Mouse (Mus musculus) ovary, adult 18-20 months (tissue): ENCODE measurements around the gene Iqsec3.

Experiments
- DNase-seq: peaks from one replicate; pipeline ENCODE4 v3.0.0; 2022; ENCODE audit warnings: low spot score, mixed read lengths

The Iqsec3 gene

GRCm38 (mm10) chr6:121454549-121455494 lies 18.7 kb downstream of the Iqsec3 start:
- no peak for DNase-seq

GRCm38 (mm10) chr6:121453776-121454175 lies 19.7 kb downstream of the Iqsec3 start:
- DNase-seq: no peak

GRCm38 (mm10) chr6:121451703-121452102 lies 21.8 kb downstream of the Iqsec3 start:
- DNase-seq: no peak

GRCm38 (mm10) chr6:121440696-121441220 lies 32.7 kb downstream of the Iqsec3 start:
- no peak for DNase-seq

DNA sequence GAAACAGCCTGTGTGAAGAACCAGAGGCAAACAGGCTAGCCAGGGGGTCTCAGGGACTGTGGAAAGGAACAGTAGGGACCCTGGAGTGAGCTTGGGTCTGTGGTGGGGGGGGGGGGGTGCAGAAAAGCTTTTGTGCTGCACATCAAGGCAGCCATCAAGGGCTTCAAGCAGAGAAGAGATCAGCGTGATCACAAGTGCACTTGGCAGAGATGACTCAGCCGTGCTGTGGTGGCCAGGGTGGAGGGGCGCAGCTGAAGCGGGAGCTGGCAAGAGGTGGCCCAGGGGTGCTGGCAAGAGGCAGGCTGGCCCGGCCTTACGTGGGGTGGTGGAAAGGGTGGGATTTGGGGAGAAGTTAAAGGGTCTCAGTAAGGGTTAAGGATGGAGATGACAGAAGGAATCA lies 48.6 kb downstream of the Iqsec3 start:
- no peak for DNase-seq

GRCm38 (mm10) chr6:121424403-121424802 lies 49.1 kb downstream of the Iqsec3 start:
- no peak for DNase-seq

DNA sequence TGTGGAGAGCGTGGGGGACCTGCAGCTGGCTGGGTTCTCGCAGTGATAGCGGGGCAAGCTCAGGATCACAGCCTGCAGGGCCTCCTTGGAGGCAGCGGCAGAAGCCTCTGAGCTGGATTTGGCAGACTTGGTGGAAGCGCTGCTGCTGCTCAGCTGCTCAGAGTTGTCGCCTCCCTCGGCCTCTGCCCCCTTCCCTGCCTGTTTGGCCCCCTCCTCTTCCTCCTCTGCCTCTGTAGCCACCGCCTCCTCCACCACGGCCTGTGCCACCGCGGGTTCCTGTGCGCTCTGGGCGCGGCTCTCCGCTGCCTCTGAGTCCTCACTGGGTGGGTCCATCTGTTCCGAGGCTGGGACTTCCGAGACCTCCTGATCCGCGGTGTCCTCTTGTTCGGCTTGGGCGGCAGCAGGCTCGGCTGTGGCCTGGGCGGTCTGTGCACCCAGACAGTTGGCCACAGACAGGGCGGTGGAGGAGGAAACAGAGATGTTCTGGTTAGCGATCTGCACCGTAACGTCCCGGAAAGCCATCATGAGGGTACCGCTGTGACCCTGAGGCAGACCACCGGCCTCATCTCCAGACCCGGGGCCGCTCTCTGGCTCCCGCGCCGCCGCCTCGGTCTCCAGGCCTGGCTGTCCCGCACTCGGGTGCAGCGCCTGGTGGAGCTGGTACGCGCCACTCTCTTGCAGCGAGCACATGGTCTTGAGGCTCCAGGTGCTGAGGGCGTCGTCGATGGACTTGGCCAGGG lies 60.8 kb downstream of the Iqsec3 start:
- DNase-seq: no peak

DNA sequence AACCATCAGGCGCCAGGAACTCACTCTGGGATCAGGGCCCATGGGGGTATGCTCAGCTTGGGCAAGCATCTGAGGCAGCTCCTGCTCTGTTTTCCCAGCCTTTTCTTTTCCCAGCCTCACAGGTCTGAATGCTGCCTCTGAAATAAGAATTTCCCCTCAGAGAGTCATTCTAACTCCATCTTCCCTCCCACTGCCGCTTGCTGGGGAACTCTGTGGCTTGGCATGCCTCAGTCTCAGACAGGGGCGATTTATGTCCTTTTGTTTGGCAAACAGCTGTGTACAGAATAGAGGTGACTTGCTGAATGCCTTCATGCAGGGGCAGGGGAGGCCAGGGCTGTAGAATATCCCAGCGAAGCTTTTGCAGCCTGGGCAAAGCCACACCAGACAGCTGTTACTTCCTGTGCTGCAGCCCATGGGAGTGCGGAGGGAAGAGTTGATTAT lies 65.9 kb downstream of the Iqsec3 start:
- DNase-seq: no peak

DNA sequence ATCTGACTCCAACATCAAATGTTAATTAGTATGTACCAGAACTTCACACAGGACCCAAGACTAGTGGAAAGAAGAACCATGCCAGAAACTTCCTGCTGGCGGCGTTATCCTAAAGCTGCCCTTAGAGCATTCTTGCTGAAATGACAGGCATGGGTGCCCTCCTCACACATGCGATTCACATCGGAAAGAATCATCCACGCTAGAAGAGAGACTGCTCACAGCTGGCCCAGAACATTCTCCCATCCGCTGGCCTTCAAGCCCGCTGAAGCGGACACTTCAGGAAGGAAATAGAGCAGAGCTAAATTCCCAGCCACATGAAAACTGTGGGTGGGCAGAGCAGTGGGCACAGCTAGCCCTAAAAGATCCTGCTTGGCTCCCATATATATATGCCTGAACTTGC lies 68.2 kb downstream of the Iqsec3 start:
- no peak for DNase-seq

DNA sequence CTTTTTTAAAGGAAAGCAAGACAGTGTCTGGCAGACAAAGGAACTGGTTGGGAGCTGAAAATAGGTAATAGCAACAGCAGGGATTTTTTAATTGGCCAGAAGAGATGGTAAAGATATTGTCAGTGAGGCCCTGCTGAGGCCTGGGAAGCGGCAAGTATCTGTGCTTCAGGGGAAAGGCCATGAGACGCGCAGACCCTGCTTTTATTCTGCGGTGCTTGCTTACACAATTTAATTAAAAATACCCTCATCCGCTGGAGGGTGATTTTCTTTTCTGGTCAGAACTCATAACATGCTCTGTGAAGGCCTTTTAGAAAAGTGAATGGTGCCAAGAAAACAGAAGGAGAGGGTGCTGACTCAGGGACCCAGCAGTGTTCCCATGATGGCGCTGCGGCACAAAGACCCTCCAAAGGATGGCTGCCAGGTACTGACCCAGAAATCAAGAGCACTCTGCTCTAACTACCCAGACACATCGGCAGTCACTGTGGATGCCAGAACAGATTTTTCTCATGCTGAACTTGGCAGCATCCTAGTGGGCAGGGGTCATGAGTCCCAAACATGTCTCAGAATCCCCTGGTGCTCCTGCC lies 70.7 kb downstream of the Iqsec3 start:
- no peak for DNase-seq

GRCm38 (mm10) chr6:121401826-121402660 lies 71.4 kb downstream of the Iqsec3 start:
- no peak for DNase-seq

DNA sequence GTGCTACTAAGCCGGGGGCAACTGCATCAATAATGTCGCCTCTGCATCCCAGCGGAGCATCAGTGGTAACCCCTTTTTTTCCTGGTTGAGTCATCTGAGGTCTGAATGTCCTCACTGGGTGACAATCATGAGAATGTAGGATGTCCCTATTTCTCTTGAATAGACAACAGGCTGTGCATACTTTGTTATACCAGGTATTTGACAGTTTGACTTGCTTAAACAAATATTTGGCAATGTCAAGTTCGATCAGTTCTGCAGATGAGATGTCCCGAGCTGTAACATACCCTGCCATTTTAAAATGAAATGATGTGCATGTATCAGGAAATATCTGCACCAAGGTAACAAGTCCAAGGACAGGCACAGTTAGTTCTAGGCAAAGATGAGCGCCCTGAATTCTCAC lies 72.3 kb downstream of the Iqsec3 start:
- DNase-seq: no peak

DNA sequence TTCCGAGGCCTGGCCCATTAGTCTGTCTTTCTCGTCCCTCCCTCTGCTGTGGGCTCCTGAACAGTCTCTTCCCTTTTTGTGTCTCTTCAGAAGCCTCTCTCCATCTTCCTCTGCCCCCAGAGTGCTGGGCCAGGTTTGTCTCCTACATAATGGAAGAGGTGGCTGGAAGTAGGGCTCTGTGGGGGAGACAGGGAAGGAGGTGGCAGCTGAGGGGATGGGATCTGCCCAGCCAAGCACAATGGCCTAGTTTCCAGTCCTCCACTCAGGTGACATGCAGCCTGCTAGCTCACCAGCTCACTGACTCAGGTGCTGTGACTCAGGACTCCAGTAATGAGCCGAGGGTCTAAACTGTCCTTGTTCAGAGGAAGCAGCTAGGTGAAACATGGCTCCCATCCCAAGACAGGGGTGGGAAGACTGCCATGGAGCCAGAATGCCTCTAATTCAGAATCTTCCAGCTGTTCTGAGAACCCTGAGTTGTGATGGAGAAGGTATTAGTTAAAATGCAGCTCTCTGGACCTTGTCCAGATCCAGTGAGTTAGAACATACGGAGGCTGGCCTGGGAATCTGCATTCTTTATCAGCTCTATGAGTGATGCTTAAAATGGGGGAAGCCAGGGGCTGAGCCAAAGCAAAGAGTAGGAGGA lies 80.7 kb downstream of the Iqsec3 start:
- DNase-seq: no peak

GRCm38 (mm10) chr6:121385397-121385796 lies 88.1 kb downstream of the Iqsec3 start:
- DNase-seq: no peak

GRCm38 (mm10) chr6:121382071-121382470 lies 91.4 kb downstream of the Iqsec3 start:
- no peak for DNase-seq

GRCm38 (mm10) chr6:121380576-121380975 lies 92.9 kb downstream of the Iqsec3 start:
- DNase-seq: no peak

- no peak for DNase-seq
These were observed 95.2 kb downstream of the Iqsec3 start for GRCm38 (mm10) chr6:121378256-121378655.

GRCm38 (mm10) chr6:121376159-121376558 lies 97.3 kb downstream of the Iqsec3 start:
- no peak for DNase-seq

DNA sequence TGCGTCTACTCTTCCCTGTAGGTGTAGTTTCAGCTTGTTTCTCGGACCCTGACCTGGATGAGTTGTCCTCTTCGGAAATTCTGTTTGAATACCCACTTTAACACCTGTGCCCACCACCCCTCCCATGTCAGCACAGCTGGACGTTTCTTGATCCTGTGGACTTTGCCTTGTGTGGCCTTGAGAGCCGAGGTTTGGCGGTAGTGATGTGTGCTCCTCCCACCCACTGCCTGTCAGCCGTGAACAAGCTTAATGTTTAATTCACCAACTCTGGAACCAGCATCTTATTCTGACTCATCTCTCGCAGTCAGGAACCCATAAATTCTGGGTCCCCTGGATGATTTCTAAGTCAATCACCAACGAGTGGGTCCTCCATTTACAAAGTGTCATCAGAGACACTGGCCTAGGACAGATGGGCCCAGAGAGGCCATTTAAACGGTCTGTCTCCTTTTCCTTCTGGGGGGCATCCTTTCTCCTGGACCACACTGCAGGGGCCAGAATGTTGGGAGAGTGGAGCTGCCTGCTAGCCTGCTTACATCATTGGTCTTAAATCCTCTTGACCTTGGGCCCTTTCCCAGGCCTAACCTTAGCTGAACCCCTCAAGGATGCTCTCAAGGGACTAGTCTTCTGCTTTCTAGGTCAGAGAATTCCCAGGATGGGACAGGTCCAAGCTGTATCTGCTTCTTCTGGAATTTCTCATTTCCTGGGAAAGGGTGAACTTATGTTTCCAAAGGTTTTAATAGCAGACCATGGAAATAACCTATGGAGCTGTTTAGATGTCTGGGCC lies 102.1 kb downstream of the Iqsec3 start:
- DNase-seq: no peak

- DNase-seq: no peak
These were observed 106.4 kb downstream of the Iqsec3 start for GRCm38 (mm10) chr6:121367099-121367498.
